In the genomic region with DNA sequence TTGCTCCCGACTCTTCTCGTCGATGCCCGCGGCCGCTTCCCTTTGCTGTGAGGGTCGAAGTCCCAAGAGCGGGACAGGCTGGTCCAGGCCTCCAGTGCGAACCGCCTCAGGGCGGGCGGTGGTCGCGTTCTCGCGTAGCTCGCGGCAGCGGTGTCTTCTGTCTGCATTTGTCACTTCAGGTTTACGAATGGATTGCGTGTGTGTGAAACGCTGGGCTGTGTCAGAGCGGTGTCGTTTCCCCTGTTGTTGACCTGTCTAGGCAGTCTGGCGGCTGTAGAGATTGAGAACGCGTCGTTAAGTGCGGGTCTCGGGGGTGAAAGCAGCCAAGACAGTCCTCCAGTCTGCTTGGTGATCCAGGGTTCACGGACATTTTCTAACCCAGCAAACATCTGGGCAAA, we compare ENCODE assay signal across 8 mouse cellular contexts. TPM values are rescaled to one million over a fixed set of nuclear protein-coding genes. Genes with fewer than 3 reads are reported as not detected.
DNase-seq lines count a peak whose midpoint lies in the region; ATAC-seq and TF ChIP-seq lines count a peak whose summit lies in the region.

No protein-coding gene starts in this region.

- H3K4me1 ChIP-seq in heart, embryonic 13.5 days = peaks cover 57% of the 10 kb centered on the region
- peaks cover 28% of the 10 kb centered on the region; the same call in 1 of the 2 replicates for H3K4me1 ChIP-seq in heart, postnatal 0 days (ENCODE audit: control insufficient read depth, insufficient read depth)

- H3K4me3 ChIP-seq in heart, embryonic 13.5 days = peak overlapping the region; percentile 97
- peak overlapping the region; percentile 94 for H3K4me3 ChIP-seq in heart, postnatal 0 days (ENCODE audit: low read depth, low read length)

- intact Hi-C loops in heart, postnatal 25 days (cut with DNase I) = no loop called here

- peak; percentile 28; the same call in 1 of the 2 replicates for ATAC-seq in heart, embryonic 13.5 days (ENCODE audit: extremely low read depth, insufficient number of reproducible peaks, low FRiP score, low TSS enrichment)
- peak; percentile 50 for ATAC-seq in Patski
- ATAC-seq in heart, postnatal 0 days (ENCODE audit: insufficient read depth, low read depth) = peak; percentile 7
- peak; percentile 44 for ATAC-seq in megakaryocyte progenitor cell, adult 5-6 weeks (replicated peaks; ENCODE audit: poor library complexity)

- CTCF ChIA-PET in Patski (lab: Charles Lee) = interaction anchor here (1.3 to 1.6 kb wide), 2 partner anchors 10 to 25 kb away, joined by 4 to 5 read pairs; no protein-coding TSS in a partner anchor

- POLR2A ChIA-PET in Patski (lab: Charles Lee) = interaction anchor here (0.7 to 1.6 kb wide), 2 partner anchors 15 to 18 kb away, joined by 3 read pairs; no protein-coding TSS in a partner anchor

- no peaks in the 10 kb centered on the region for H3K27me3 ChIP-seq in heart, embryonic 13.5 days (replicated peaks)
- no peaks in the 10 kb centered on the region for H3K27me3 ChIP-seq in Patski
- H3K27me3 ChIP-seq in heart, postnatal 0 days (ENCODE audit: control insufficient read depth, insufficient read depth, low read length) = no peaks in the 10 kb centered on the region

- peaks cover 5% of the 10 kb centered on the region for H3K36me3 ChIP-seq in heart, embryonic 13.5 days
- H3K36me3 ChIP-seq in heart, postnatal 0 days (replicated peaks; ENCODE audit: control insufficient read depth, insufficient read depth, low read length) = peaks cover 7% of the 10 kb centered on the region; the same call in 1 of the 2 replicates

- TF ChIP-seq EP300 in heart, postnatal 0 days (IDR thresholded peaks at IDR 0.05; ENCODE audit: low read depth) = no peak

- TF ChIP-seq CTCF in Patski (IDR thresholded peaks at IDR 0.05) = no peak
- no peak for TF ChIP-seq CTCF in heart, postnatal 0 days (IDR thresholded peaks at IDR 0.05; ENCODE audit: low read depth)

- peak overlapping the region; percentile 94 for H3K27ac ChIP-seq in heart, embryonic 13.5 days (replicated peaks)
- peak overlapping the region; percentile 98 for H3K27ac ChIP-seq in heart, postnatal 0 days (ENCODE audit: low read depth)

- in situ Hi-C loops in Patski (cut with MboI; ENCODE audit: low pct_unique_long_range_greater_than_20kb) = no loop called here

- no peaks in the 10 kb centered on the region for H3K9me3 ChIP-seq in heart, embryonic 13.5 days
- no peaks in the 10 kb centered on the region for H3K9me3 ChIP-seq in heart, postnatal 0 days (replicated peaks; ENCODE audit: control insufficient read depth, low read length)

- peak overlapping the region; percentile 99 for H3K9ac ChIP-seq in heart, embryonic 13.5 days
- H3K9ac ChIP-seq in heart, postnatal 0 days (replicated peaks; ENCODE audit: low read depth, low read length) = peak overlapping the region; percentile 100

- peak overlapping the region; percentile 85 for H3K4me2 ChIP-seq in heart, embryonic 13.5 days
- peak overlapping the region; percentile 81 for H3K4me2 ChIP-seq in heart, postnatal 0 days (ENCODE audit: low read depth, low read length)

- DNase-seq in heart, postnatal 25 days (ENCODE audit: low spot score) = no peak
- no peak for DNase-seq in Patski (ENCODE audit: low read depth, low spot score)
- no peak for DNase-seq in heart, postnatal 0 days (ENCODE audit: low spot score)
- no peak for DNase-seq in yolk sac, embryonic 10.5 days (ENCODE audit: low spot score)
- no peak for DNase-seq in retina, embryonic 14.5 days (ENCODE audit: low spot score)
- no peak for DNase-seq in gastrocnemius, postnatal 25 days

- under 1% methylated on average over 31 of the region's 31 CpGs for WGBS in heart, embryonic 13.5 days
- WGBS in heart, postnatal 0 days = 0% methylated on average over 31 of the region's 31 CpGs

RNA-seq across cellular contexts. Expression of a gene that starts 0.3 kb away (rescaled TPM):
- polyA plus RNA-seq in heart, embryonic 13.5 days (2015; fragmentation: Nextera tagmentation; extraction: Ambion mirVana) = 318 and 345 TPM in 2 replicates
- 1,000 to 10,000 TPM; 1,651 to 1,795 TPM for total RNA-seq in heart, postnatal 25 days (2021)
- polyA plus RNA-seq in Patski (2021) = 273 TPM
- total RNA-seq in heart, postnatal 0 days (2014; rRNA removed; ENCODE audit: low replicate concordance) = 669 and 1,098 TPM in 2 replicates
- 1,207 and 1,270 TPM in 2 replicates for polyA plus RNA-seq in heart, postnatal 0 days (2015; fragmentation: Nextera tagmentation; extraction: Ambion mirVana)
- total RNA-seq in megakaryocyte progenitor cell, adult 5-6 weeks (2015) = 61.8 and 69.7 TPM in 2 replicates
- total RNA-seq in megakaryocyte progenitor cell, adult 5-6 weeks (2017) = 65.1 and 82.6 TPM in 2 replicates
- 100 to 1,000 TPM; 301 to 366 TPM for total RNA-seq in gastrocnemius, postnatal 25 days (2021)

RNA-seq across cellular contexts. Expression of a gene that starts 0.4 kb away (rescaled TPM):
- 212 and 223 TPM in 2 replicates for polyA plus RNA-seq in heart, embryonic 13.5 days (2015; fragmentation: Nextera tagmentation; extraction: Ambion mirVana)
- total RNA-seq in heart, postnatal 25 days (2021) = 1,000 to 10,000 TPM; 1,064 to 1,096 TPM
- 270 TPM for polyA plus RNA-seq in Patski (2021)
- 368 and 497 TPM in 2 replicates for total RNA-seq in heart, postnatal 0 days (2014; rRNA removed; ENCODE audit: low replicate concordance)
- 722 and 748 TPM in 2 replicates for polyA plus RNA-seq in heart, postnatal 0 days (2015; fragmentation: Nextera tagmentation; extraction: Ambion mirVana)
- 49.5 and 54.4 TPM in 2 replicates for total RNA-seq in megakaryocyte progenitor cell, adult 5-6 weeks (2015)
- total RNA-seq in megakaryocyte progenitor cell, adult 5-6 weeks (2017) = 133 and 148 TPM in 2 replicates
- 100 to 1,000 TPM; 270 to 342 TPM for total RNA-seq in gastrocnemius, postnatal 25 days (2021)

RNA-seq across cellular contexts. Expression of a gene that starts 49.5 kb away (rescaled TPM):
- not detected in 2 replicates for polyA plus RNA-seq in heart, embryonic 13.5 days (2015; fragmentation: Nextera tagmentation; extraction: Ambion mirVana)
- total RNA-seq in heart, postnatal 25 days (2021) = not detected
- polyA plus RNA-seq in Patski (2021) = not detected
- total RNA-seq in heart, postnatal 0 days (2014; rRNA removed; ENCODE audit: low replicate concordance) = not detected in 2 replicates
- polyA plus RNA-seq in heart, postnatal 0 days (2015; fragmentation: Nextera tagmentation; extraction: Ambion mirVana) = not detected in 2 replicates
- not detected in 2 replicates for total RNA-seq in megakaryocyte progenitor cell, adult 5-6 weeks (2015)
- total RNA-seq in megakaryocyte progenitor cell, adult 5-6 weeks (2017) = not detected in 2 replicates
- total RNA-seq in gastrocnemius, postnatal 25 days (2021) = not detected

RNA-seq across cellular contexts. Expression of a gene that starts 50.1 kb away (rescaled TPM):
- polyA plus RNA-seq in heart, embryonic 13.5 days (2015; fragmentation: Nextera tagmentation; extraction: Ambion mirVana) = 0.19 and 0.78 TPM in 2 replicates
- total RNA-seq in heart, postnatal 25 days (2021) = under 1 TPM; 0.08 to 0.11 TPM
- polyA plus RNA-seq in Patski (2021) = 0.01 TPM
- total RNA-seq in heart, postnatal 0 days (2014; rRNA removed; ENCODE audit: low replicate concordance) = 0.08 and 0.43 TPM in 2 replicates
- polyA plus RNA-seq in heart, postnatal 0 days (2015; fragmentation: Nextera tagmentation; extraction: Ambion mirVana) = 0.23 and 0.60 TPM in 2 replicates
- 0.27 TPM in 1 of 2 replicates, not detected in the other for total RNA-seq in megakaryocyte progenitor cell, adult 5-6 weeks (2015)
- total RNA-seq in megakaryocyte progenitor cell, adult 5-6 weeks (2017) = not detected in 2 replicates
- not detected for total RNA-seq in gastrocnemius, postnatal 25 days (2021)

RNA-seq across cellular contexts. Expression of a gene that starts 50.4 kb away (rescaled TPM):
- polyA plus RNA-seq in heart, embryonic 13.5 days (2015; fragmentation: Nextera tagmentation; extraction: Ambion mirVana) = 0.17 and 0.25 TPM in 2 replicates
- under 1 TPM; 0.05 to 0.11 TPM for total RNA-seq in heart, postnatal 25 days (2021)
- 0.10 TPM for polyA plus RNA-seq in Patski (2021)
- total RNA-seq in heart, postnatal 0 days (2014; rRNA removed; ENCODE audit: low replicate concordance) = 0.70 TPM in 1 of 2 replicates, not detected in the other
- 0.12 and 0.14 TPM in 2 replicates for polyA plus RNA-seq in heart, postnatal 0 days (2015; fragmentation: Nextera tagmentation; extraction: Ambion mirVana)
- total RNA-seq in megakaryocyte progenitor cell, adult 5-6 weeks (2015) = 0.07 TPM in 1 of 2 replicates, not detected in the other
- not detected in 2 replicates for total RNA-seq in megakaryocyte progenitor cell, adult 5-6 weeks (2017)
- not detected for total RNA-seq in gastrocnemius, postnatal 25 days (2021)
